Mouse (Mus musculus) thymus, adult 2 months (tissue): ENCODE measurements at regions not wholly inside any gene's neighbourhood (a gene's known extent, or its start where the extent isn't known, plus 50 kb on each side); places are given as distances from the start of the nearest gene placed in this dataset.

Experiments
- DNase-seq: peaks from one replicate; pipeline ENCODE4 v3.0.0; 2021
- H3K27ac ChIP-seq: fragments of 200-500 bp; 2 replicates; pipeline ENCODE4 v1.5.1; 2012; ENCODE audit warnings: low read length, control low read depth; ENCODE audit not compliant: control insufficient read depth, insufficient read depth
- H3K27me3 ChIP-seq: fragments of 200-500 bp; 2 replicates; pipeline ENCODE4 v1.6.1; 2012; ENCODE audit warnings: mild to moderate bottlenecking, low read length, moderate library complexity, mixed read lengths; ENCODE audit not compliant: control insufficient read depth, insufficient read depth
- H3K36me3 ChIP-seq: fragments of 200-500 bp; 2 replicates; pipeline ENCODE4 v1.6.1; 2012; ENCODE audit warnings: mild to moderate bottlenecking, low read length, moderate library complexity; ENCODE audit not compliant: control insufficient read depth, insufficient read depth
- H3K4me1 ChIP-seq: fragments of 200-500 bp; replicated peaks from 2 replicates; pipeline ENCODE4 v1.6.1; 2012; ENCODE audit warnings: low read length; ENCODE audit not compliant: control insufficient read depth, insufficient read depth
- H3K4me3 ChIP-seq: fragments of 200-500 bp; 2 replicates; pipeline ENCODE4 v1.5.1; 2012; ENCODE audit warnings: mild to moderate bottlenecking, low read length, control low read depth, moderate library complexity; ENCODE audit not compliant: control insufficient read depth, insufficient read depth
- CTCF ChIP-seq: fragments of 200-500 bp; IDR thresholded peaks from 2 replicates; pipeline ENCODE4 v1.5.1; 2012; ENCODE audit warnings: mild to moderate bottlenecking, control low read depth, low read length, moderate library complexity, borderline replicate concordance; ENCODE audit not compliant: control insufficient read depth, poor library complexity, insufficient read depth; ENCODE audit errors: extremely low read depth
- POLR2A ChIP-seq: fragments of 200-500 bp; IDR thresholded peaks from 2 replicates; pipeline ENCODE4 v1.6.1; 2012; ENCODE audit warnings: mild to moderate bottlenecking, low read length, control low read depth, moderate library complexity; ENCODE audit not compliant: control insufficient read depth, poor library complexity, insufficient read depth; ENCODE audit errors: extremely low read depth
- WGBS: fragments of 180-500 bp; shearing (Covaris S2); methylation state at CpG from one replicate; pipeline ENCODE4 v1.1.7; 2018; 5-methylcytosine and 5-hydroxymethylcytosine counted together

- whole genome bisulfite sequencing, result 98% methylated on average over 2 of the region's 2 CpGs
- Histone ChIP-seq H3K4me1 (no peaks in the 10 kb centered on the region), H3K36me3 (no peaks in the 10 kb centered on the region)
Measured at GRCm38 (mm10) chr14:105658316-105658715, 238.3 kb downstream of the Spry2 start.

GRCm38 (mm10) chr14:105647166-105647565 is 249.5 kb downstream of the Spry2 start:
- Histone ChIP-seq H3K27me3 (no peaks in the 10 kb centered on the region), H3K27ac (no peak overlapping the region), H3K4me3 (no peak overlapping the region), H3K36me3 (no peaks in the 10 kb centered on the region), H3K4me1 (no peaks in the 10 kb centered on the region)
- no peak for TF ChIP-seq POLR2A
- no peak for TF ChIP-seq CTCF
- 52% methylated on average over 3 of the region's 3 CpGs for WGBS
- DNase-seq, result no peak

More at GRCm38 (mm10) chr14:105658316-105658715, 238.3 kb downstream of the Spry2 start:
- no peak for DNase-seq
- no peak for TF ChIP-seq CTCF
- TF ChIP-seq POLR2A, result no peak
- no peaks in the 10 kb centered on the region for H3K27me3 ChIP-seq
- H3K4me3 ChIP-seq, result no peak overlapping the region
- H3K27ac ChIP-seq, result no peak overlapping the region

- Histone ChIP-seq H3K4me3 (no peak overlapping the region), H3K4me1 (peaks cover 8% of the 10 kb centered on the region), H3K36me3 (no peaks in the 10 kb centered on the region), H3K27ac (no peak overlapping the region), H3K27me3 (no peaks in the 10 kb centered on the region)
- no peak for TF ChIP-seq CTCF
- no peak for DNase-seq
- WGBS, result 91% methylated on average over 2 of the region's 2 CpGs
Measured at GRCm38 (mm10) chr14:105644428-105644827, 252.2 kb downstream of the Spry2 start.

- Histone ChIP-seq H3K27me3 (no peaks in the 10 kb centered on the region), H3K36me3 (no peaks in the 10 kb centered on the region), H3K27ac (no peak overlapping the region), H3K4me3 (no peak overlapping the region), H3K4me1 (peaks cover 8% of the 10 kb centered on the region)
- no peak for DNase-seq
- WGBS, result 95% methylated on average over 7 of the region's 7 CpGs
- TF ChIP-seq POLR2A, result no peak
Measured at GRCm38 (mm10) chr14:105643285-105643957, 253.2 kb downstream of the Spry2 start.

GRCm38 (mm10) chr14:105632335-105632734 is 264.3 kb downstream of the Spry2 start:
- no peak for TF ChIP-seq CTCF
- no peak for TF ChIP-seq POLR2A
- Histone ChIP-seq H3K4me3 (no peak overlapping the region), H3K27ac (no peak overlapping the region), H3K27me3 (no peaks in the 10 kb centered on the region), H3K4me1 (no peaks in the 10 kb centered on the region; the same call in 1 of the 2 replicates), H3K36me3 (no peaks in the 10 kb centered on the region)
- DNase-seq, result no peak
- 97% methylated on average over 4 of the region's 4 CpGs for WGBS

- H3K4me3 ChIP-seq, result no peak overlapping the region
- no peak for TF ChIP-seq CTCF
- no peak for TF ChIP-seq POLR2A
- DNase-seq, result no peak
- no peaks in the 10 kb centered on the region for H3K27me3 ChIP-seq
- no peaks in the 10 kb centered on the region for H3K36me3 ChIP-seq
- H3K4me1 ChIP-seq, result no peaks in the 10 kb centered on the region; the same call in 1 of the 2 replicates
- H3K27ac ChIP-seq, result no peak overlapping the region
- 95% methylated on average over 5 of the region's 5 CpGs for WGBS
Measured at GRCm38 (mm10) chr14:105631681-105632031, 265.0 kb downstream of the Spry2 start.
